Mouse (Mus musculus) forebrain, embryonic 11.5 days (tissue): Measurements from ENCODE around the gene Tns2. TPM values are rescaled to one million over a fixed set of nuclear protein-coding genes. Genes with fewer than 3 reads are reported as not detected.

Source experiments
- ATAC-seq: fragments of 200-750 bp; cut with Nextera tagmentation; replicated peaks from 2 replicates; pipeline ENCODE4 v1.8.0; 2017; ENCODE audit warnings: moderate TSS enrichment; ENCODE audit not compliant: low FRiP score
- DNase-seq: peaks from one replicate; pipeline ENCODE4 v3.0.0-alpha.2; 2017; ENCODE audit warnings: low spot score
- H3K27ac ChIP-seq: fragments of 300-500 bp; sonication (generic); 2 replicates; pipeline ENCODE4 v1.5.1; 2014; ENCODE audit warnings: low read depth, low read length
- H3K27me3 ChIP-seq: fragments of 300-500 bp; sonication (generic); 2 replicates; pipeline ENCODE4 v1.6.1; 2014; ENCODE audit warnings: mild to moderate bottlenecking, low read length, mixed read lengths; ENCODE audit not compliant: control insufficient read depth, insufficient read depth
- H3K36me3 ChIP-seq: fragments of 300-500 bp; sonication (generic); 2 replicates; pipeline ENCODE4 v1.6.1; 2014; ENCODE audit warnings: mild to moderate bottlenecking, low read length, moderate library complexity, mixed read lengths; ENCODE audit not compliant: control insufficient read depth, insufficient read depth
- H3K4me1 ChIP-seq: fragments of 300-500 bp; sonication (generic); replicated peaks from 2 replicates; pipeline ENCODE4 v1.6.1; 2014; ENCODE audit warnings: low read length, mixed read lengths; ENCODE audit not compliant: control insufficient read depth, insufficient read depth
- H3K4me2 ChIP-seq: fragments of 300-500 bp; sonication (generic); 2 replicates; pipeline ENCODE4 v1.6.1; 2014; ENCODE audit warnings: low read depth, mild to moderate bottlenecking, low read length, moderate library complexity, mixed read lengths; ENCODE audit not compliant: severe bottlenecking
- H3K4me3 ChIP-seq: fragments of 300-500 bp; sonication (generic); 2 replicates; pipeline ENCODE4 v1.5.1; 2014; ENCODE audit warnings: low read depth, low read length
- H3K9ac ChIP-seq: fragments of 300-500 bp; sonication (generic); 2 replicates; pipeline ENCODE4 v1.6.1; 2014; ENCODE audit warnings: low read length
- H3K9me3 ChIP-seq: fragments of 300-500 bp; sonication (generic); 2 replicates; pipeline ENCODE4 v1.6.1; 2016; ENCODE audit warnings: low read length, mixed read lengths; ENCODE audit not compliant: control insufficient read depth
- WGBS: fragments of 180-500 bp; shearing (Covaris S2); extraction: QIAGEN DNeasy Blood & Tissue Kit; methylation state at CpG from one replicate; pipeline ENCODE4 v1.1.7; 2014; 5-methylcytosine and 5-hydroxymethylcytosine counted together
- polyA plus RNA-seq: library from polyadenylated mRNA; unstranded; fragments of >200 nt; fragmentation: Nextera tagmentation; extraction: Ambion mirVana; gene quantifications from 2 replicates; pipeline ENCODE4 v1.2.1, GENCODE M21; 2014

Gene Tns2
- polyA plus RNA-seq, 1 experiment from 2014 or later: 10.5 TPM

DNA sequence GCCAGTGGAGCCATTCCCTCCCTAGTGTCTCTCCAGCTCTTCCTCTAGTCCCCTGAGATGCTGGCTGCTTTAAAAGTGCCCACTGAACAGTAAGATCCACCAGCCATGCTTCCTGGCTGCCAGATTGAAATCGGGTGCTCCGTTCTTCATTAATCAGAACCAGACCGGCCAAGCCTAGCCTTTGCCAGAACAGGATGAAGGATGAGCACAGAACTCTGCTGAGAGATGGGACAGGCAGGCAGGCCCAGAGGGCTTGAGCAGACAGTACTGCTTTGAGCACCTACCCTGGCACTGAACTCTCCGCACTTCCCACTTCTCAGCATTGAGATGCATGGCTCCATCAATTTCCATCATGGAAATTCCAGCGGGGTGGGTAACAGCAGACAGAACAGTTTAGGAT is 953 bp upstream of the Tns2 start:
- peaks cover 19% of the 10 kb centered on the region for H3K4me1 ChIP-seq
- no peak overlapping the region for H3K9ac ChIP-seq
- ATAC-seq (no peak), DNase-seq (peak; percentile 49)
- peaks cover 7% of the 10 kb centered on the region for H3K36me3 ChIP-seq
- H3K27me3 ChIP-seq: peaks cover 4% of the 10 kb centered on the region
- H3K4me2 ChIP-seq: no peak overlapping the region
- H3K4me3 ChIP-seq: no peak overlapping the region
- H3K27ac ChIP-seq: no peak overlapping the region
- WGBS: 58% methylated on average over 5 of the region's 5 CpGs
- no peaks in the 10 kb centered on the region for H3K9me3 ChIP-seq

DNA sequence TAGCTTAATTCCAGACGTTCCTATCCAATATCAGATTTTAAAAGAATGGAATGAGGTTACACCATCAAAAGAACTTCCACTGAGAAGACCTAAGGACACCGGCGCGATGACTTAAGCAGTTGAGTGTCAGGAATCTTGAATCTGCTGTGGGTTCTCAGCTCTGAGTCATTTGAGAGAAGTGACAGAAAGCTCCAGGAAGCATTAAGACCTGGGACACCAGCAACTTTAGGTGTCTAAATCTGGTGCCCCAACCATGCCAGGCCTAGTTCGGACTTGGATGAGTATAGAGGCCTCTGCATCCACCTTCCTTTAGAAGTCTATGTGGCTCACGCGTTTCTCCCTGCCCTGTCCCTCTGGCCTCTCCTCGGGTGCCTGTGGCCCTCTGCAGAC is 447 bp upstream of the Tns2 start:
- Histone ChIP-seq H3K4me1 (peaks cover 19% of the 10 kb centered on the region), H3K4me3 (peak overlapping the region; percentile 48), H3K4me2 (peak overlapping the region; percentile 80), H3K9me3 (no peaks in the 10 kb centered on the region), H3K36me3 (peaks cover 4% of the 10 kb centered on the region), H3K27ac (no peak overlapping the region), H3K9ac (peak overlapping the region; percentile 66), H3K27me3 (peaks cover 4% of the 10 kb centered on the region)
- WGBS: 24% methylated on average over 8 of the region's 8 CpGs
- DNase-seq (no peak), ATAC-seq (no peak)

GRCm38 (mm10) chr15:102100996-102101671 is 921 bp downstream of the Tns2 start:
- DNase-seq: peak; percentile 62
- 28% methylated on average over 10 of the region's 10 CpGs for WGBS
- peaks cover 13% of the 10 kb centered on the region for H3K27me3 ChIP-seq

GRCm38 (mm10) chr15:102101672-102102541 is 1.7 kb downstream of the Tns2 start:
- H3K36me3 ChIP-seq: no peaks in the 10 kb centered on the region; the same call in 1 of the 2 replicates
- H3K27ac ChIP-seq: 0 out of 2 replicates have a peak overlapping the region, but pooled peaks have one; percentile 12
- WGBS: 38% methylated on average over 11 of the region's 11 CpGs
- peaks cover 20% of the 10 kb centered on the region for H3K27me3 ChIP-seq
- no peak overlapping the region for H3K4me2 ChIP-seq
- DNase-seq (peak; percentile 53), ATAC-seq (no peak)
- no peak overlapping the region for H3K4me3 ChIP-seq
- no peak overlapping the region for H3K9ac ChIP-seq
- peaks cover 22% of the 10 kb centered on the region for H3K4me1 ChIP-seq
- no peaks in the 10 kb centered on the region for H3K9me3 ChIP-seq

More at GRCm38 (mm10) chr15:102100996-102101671, 921 bp downstream of the Tns2 start:
- H3K27ac ChIP-seq: peak overlapping the region; percentile 27; the same call in 1 of the 2 replicates
- no peak; the same call in 1 of the 2 replicates for ATAC-seq
- peak overlapping the region; percentile 80; the same call in 1 of the 2 replicates for H3K4me2 ChIP-seq
- H3K36me3 ChIP-seq: no peaks in the 10 kb centered on the region; the same call in none of the 2 replicates
- H3K9me3 ChIP-seq: no peaks in the 10 kb centered on the region
- H3K4me3 ChIP-seq: peak overlapping the region; percentile 48
- peaks cover 19% of the 10 kb centered on the region for H3K4me1 ChIP-seq
- peak overlapping the region; percentile 66; the same call in 1 of the 2 replicates for H3K9ac ChIP-seq

DNA sequence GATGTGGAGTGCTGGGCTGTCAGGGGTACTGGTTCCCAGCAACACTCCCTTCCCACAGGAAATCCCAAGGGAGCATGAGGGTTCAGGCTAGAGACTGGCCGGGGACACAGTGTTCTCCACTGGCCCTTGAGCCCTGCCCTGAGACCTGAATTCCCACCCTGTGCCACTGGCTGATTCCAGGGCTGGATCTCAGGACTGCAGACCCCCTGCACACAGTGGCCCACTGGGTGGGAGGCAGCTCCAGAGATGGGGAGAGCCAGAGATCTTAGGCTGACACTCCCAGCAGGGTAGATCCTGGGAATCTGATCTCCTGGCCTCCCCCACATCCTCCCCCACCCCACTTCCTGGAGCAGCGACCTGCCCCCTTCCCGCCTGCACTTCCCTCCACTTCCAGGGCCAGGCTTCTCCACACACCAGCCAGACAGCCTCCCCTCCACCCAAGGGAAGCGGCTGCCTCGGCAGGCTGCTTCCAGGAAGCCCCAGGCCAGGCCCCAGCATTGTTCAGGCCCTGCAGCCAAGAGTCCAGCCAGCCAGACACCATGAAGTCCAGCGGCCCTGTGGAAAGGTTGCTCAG is 2.4 kb downstream of the Tns2 start:
- Histone ChIP-seq H3K27ac (peak overlapping the region; percentile 46; the same call in 1 of the 2 replicates), H3K27me3 (peaks cover 26% of the 10 kb centered on the region), H3K4me1 (peaks cover 25% of the 10 kb centered on the region), H3K9me3 (no peaks in the 10 kb centered on the region), H3K9ac (peak overlapping the region; percentile 23), H3K4me2 (peak overlapping the region; percentile 20; the same call in 1 of the 2 replicates), H3K4me3 (peak overlapping the region; percentile 15; the same call in 1 of the 2 replicates), H3K36me3 (no peaks in the 10 kb centered on the region)
- WGBS: 10% methylated on average over 6 of the region's 6 CpGs
- ATAC-seq (no peak), DNase-seq (no peak)

DNA sequence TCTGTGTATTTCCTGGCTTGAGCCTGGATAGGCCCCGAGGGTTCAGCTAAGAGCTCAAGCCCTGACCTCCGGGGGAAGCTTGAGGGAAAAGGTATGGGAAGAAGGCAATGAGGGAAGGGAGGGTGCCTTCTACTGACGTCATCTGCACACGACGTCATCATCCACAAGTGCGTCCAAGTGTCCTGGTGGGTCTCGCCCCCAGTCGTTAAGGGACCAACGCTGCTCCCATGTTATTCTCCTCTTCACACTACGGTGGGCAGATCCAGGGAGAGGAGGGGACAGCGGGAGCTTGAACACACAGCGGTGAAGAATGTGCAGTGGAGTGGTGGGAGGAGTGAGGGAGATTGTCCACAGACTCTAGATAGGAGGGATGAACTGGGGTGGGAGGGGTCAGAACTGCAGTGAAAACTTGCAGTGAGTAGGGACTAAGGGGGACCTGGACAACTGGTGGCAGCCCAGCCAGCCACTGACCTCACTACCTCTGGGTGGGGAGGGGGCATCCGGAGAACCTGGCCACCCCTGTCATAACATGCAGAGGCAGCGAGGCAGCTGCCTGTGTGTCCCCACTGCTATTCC is 3.2 kb downstream of the Tns2 start:
- Histone ChIP-seq H3K4me3 (peak overlapping the region; percentile 15; the same call in 1 of the 2 replicates), H3K36me3 (no peaks in the 10 kb centered on the region), H3K27ac (peak overlapping the region; percentile 46; the same call in 1 of the 2 replicates), H3K9me3 (no peaks in the 10 kb centered on the region), H3K4me2 (peak overlapping the region; percentile 20; the same call in 1 of the 2 replicates), H3K4me1 (peaks cover 28% of the 10 kb centered on the region), H3K9ac (peak overlapping the region; percentile 23), H3K27me3 (peaks cover 30% of the 10 kb centered on the region)
- ATAC-seq: no peak
- no peak for DNase-seq
- 5% methylated on average over 14 of the region's 14 CpGs for WGBS

- H3K9ac ChIP-seq: peak overlapping the region; percentile 23
- DNase-seq: no peak
- peaks cover 30% of the 10 kb centered on the region for H3K27me3 ChIP-seq
- no peaks in the 10 kb centered on the region for H3K9me3 ChIP-seq
- H3K4me1 ChIP-seq: peaks cover 28% of the 10 kb centered on the region
- H3K4me3 ChIP-seq: peak overlapping the region; percentile 15; the same call in 1 of the 2 replicates
- WGBS: 28% methylated on average over 12 of the region's 12 CpGs
- peak overlapping the region; percentile 20; the same call in 1 of the 2 replicates for H3K4me2 ChIP-seq
- no peaks in the 10 kb centered on the region for H3K36me3 ChIP-seq
- ATAC-seq: no peak
- no peak overlapping the region for H3K27ac ChIP-seq
Observed at GRCm38 (mm10) chr15:102103947-102104555, 3.8 kb downstream of the Tns2 start.
